Mouse (Mus musculus): ENCODE measurements around the gene Sik1.

Sik1 gene

GRCm38 (mm10) chr17:31876775-31877174, 21.2 kb upstream of the Sik1 start:
- in situ Hi-C loops (cut with MboI, MseI): loop anchor here (5.0 to 10.0 kb wide), 2 partner anchors 329 to 432 kb away; no protein-coding TSS in a partner anchor

GRCm38 (mm10) chr17:31875326-31875930, 19.8 kb upstream of the Sik1 start:
- in situ Hi-C loops (cut with MboI, MseI): loop anchor here (5.0 to 10.0 kb wide), 2 partner anchors 328 to 431 kb away; no protein-coding TSS in a partner anchor

GRCm38 (mm10) chr17:31874691-31875090, 19.1 kb upstream of the Sik1 start:
- in situ Hi-C loops (cut with MboI, MseI): loop anchor here (5.0 to 10.0 kb wide), 2 partner anchors 327 to 430 kb away; no protein-coding TSS in a partner anchor

DNA sequence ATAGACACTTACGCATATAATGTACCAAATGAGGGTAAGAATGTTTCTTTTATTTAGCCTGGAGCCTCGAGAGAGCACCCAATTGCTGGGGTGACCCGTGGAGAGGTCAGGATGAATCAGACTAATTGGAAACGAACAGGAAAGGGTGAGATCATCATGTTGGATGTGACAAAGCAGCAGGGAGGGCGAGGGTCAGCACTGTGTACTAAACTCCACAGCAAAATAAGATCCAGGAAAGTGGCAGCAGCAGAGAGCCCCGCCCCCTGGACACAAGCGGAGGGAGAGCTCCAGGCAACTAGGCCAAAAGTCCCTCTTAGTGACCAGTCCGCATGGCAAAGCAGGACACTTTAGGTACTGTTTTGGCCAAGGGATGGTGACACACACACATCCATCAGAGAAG, 18.4 kb upstream of the Sik1 start:
- in situ Hi-C loops (cut with MboI, MseI): loop anchor here (10.0 kb wide), 1 partner anchor 429 kb away; no protein-coding TSS in a partner anchor

- in situ Hi-C loops (cut with MboI, MseI): loop anchor here (10.0 kb wide), 1 partner anchor 429 kb away; no protein-coding TSS in a partner anchor
Measured at GRCm38 (mm10) chr17:31873185-31873870, 17.7 kb upstream of the Sik1 start.

DNA sequence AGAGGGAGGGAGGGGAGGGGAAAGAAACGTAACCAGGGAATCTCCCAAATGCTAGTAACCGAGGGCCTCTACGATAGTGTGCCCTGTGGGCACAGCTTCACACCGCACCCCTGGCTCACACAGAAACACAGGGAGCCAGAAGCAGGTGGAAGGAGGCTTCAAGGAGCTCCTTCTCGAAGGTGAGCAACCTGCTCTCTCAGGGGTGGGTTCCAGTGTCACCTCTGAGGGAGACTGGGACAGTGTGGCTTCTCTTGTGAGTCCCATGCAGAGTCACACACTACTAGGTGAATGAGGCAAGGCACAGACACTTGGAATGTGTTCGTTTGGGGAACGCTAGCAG, 17.2 kb upstream of the Sik1 start:
- in situ Hi-C loops (cut with MboI, MseI): loop anchor here (10.0 kb wide), 1 partner anchor 428 kb away; no protein-coding TSS in a partner anchor

DNA sequence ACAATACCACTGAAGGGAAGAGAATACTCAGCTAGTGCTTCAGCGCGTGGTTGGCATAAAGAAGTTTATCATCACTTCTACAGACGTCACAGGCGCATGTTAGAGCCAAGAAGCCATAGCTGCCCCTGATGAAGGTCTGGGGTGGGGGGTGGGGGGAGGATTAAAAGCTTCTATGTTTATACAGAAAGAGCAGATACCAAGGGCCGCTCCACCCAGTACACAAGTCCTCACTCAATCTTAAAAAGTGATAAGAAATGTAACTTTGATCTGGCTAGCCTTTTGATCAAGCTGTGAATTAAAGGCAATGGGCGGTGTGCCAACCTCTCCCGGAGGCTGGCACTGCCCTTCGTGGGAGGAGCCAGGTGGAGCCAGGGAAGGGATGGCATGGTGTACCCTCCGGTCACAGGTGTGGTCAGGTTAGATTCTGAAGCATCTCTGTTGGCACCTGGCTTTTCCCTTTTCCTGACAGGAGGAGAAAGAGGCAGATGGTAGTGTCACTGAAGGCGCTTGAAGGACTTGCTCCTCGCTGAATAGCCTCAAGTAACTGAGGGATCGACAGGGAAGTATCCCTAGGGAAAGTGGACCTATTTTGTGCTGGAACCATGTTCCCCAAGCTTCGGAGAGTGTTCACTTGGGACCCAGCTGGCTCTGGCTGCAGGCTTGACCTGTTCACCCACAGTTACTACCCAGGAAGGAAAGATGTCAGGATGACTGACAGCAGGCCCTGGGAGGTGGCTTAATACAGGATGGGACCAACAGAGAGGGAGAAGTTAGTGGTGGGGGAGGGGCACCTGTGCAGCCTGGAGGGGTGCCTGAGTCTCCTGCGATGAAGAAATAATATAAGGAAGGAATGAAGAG, 16.6 kb upstream of the Sik1 start:
- in situ Hi-C loops (cut with MboI, MseI): loop anchor here (10.0 kb wide), 1 partner anchor 427 kb away; no protein-coding TSS in a partner anchor

- in situ Hi-C loops (cut with MboI, MseI): loop anchor here (10.0 kb wide), 1 partner anchor 426 kb away; no protein-coding TSS in a partner anchor
Measured at GRCm38 (mm10) chr17:31870931-31871421, 15.4 kb upstream of the Sik1 start.

DNA sequence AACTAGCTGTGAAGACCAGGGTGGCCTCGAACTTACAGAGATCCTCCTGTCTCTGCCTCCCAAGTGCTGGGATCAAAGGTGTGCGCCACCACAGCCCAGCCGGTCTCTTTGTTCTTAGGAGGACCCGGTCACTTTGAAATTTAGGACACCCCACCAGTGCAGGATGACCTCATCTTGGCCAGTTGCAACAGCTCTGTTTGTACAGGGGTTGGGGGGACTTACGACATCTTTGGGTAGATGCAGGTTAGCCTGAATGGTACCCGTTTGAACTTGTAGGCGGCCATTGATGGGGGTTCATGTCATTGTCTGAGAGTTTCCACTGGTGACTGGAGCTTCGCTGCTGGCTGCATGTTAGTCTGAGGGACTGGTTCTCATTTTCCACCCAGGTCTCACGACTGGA, 14.8 kb upstream of the Sik1 start:
- in situ Hi-C loops (cut with MboI, MseI): loop anchor here (10.0 kb wide), 1 partner anchor 426 kb away; no protein-coding TSS in a partner anchor

- in situ Hi-C loops (cut with MboI, MseI): no loop called here
Measured at GRCm38 (mm10) chr17:31868076-31868475, 12.5 kb upstream of the Sik1 start.

- in situ Hi-C loops (cut with MboI, MseI): no loop called here
Measured at GRCm38 (mm10) chr17:31867061-31867460, 11.5 kb upstream of the Sik1 start.

DNA sequence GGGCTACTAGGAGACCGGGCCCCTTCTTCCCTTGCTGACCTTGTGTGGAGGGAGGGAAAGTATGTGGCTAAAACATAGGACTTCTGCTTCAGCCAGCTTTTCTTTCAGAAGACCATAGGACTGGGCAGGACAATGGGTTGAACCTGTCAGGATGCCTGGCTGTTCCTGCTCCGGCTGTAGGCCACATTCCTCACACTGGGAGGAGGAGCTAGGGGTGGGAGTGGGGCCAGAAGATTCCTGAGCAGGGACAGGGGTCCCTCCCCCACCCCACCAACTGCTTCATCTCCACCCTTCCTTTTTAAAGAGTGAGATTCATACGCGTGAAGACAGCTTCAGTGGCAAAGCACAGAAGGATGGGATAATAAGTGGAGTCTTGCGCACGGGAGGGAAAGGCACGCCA, 10.0 kb upstream of the Sik1 start:
- in situ Hi-C loops (cut with MboI, MseI): no loop called here

GRCm38 (mm10) chr17:31864666-31865450, 9.3 kb upstream of the Sik1 start:
- in situ Hi-C loops (cut with MboI, MseI): no loop called here

GRCm38 (mm10) chr17:31863151-31863815, 7.7 kb upstream of the Sik1 start:
- in situ Hi-C loops (cut with MboI, MseI): no loop called here

DNA sequence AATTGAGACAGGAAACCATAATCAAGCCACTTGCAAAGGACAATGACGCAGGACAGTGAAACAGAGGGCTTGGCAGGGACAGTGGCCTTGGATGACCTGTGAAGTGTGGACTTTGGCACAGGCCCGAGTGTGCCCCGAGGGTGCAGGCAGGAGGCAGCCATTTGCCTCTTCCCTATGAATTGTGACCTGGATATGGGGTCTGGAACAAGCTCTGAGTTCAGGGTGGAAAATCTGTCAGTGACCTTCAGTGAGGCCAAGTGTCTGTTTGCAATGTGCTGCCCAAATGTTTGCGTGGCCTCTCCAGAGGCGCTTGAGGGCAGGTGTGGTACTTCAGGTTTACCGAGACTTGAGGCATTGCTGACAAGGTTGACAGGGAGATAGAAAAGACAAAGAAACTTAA, 6.5 kb upstream of the Sik1 start:
- in situ Hi-C loops (cut with MboI, MseI): no loop called here

GRCm38 (mm10) chr17:31861661-31862060, 6.1 kb upstream of the Sik1 start:
- in situ Hi-C loops (cut with MboI, MseI): no loop called here

DNA sequence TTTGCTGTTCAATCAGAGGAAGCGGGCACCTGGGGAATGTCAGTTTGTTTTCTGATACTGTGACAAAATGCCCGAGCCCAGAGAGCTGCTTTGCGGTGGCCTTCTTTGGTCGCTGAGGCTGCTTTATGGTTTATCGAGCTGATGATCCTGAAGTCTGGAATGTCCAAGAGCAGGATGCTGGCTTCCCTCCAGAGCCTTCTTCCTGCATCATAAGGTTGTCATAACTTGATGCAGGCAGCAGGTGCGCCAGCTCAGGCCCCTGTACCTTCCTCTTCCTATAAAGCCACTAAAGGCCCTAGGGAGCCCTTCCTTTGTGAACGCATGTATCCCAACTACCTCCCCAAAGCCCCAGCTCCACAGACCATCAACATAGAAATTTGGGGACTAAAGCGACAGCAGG, 5.3 kb upstream of the Sik1 start:
- in situ Hi-C loops (cut with MboI, MseI): no loop called here

- in situ Hi-C loops (cut with MboI, MseI): no loop called here
Measured at GRCm38 (mm10) chr17:31859367-31859766, 3.8 kb upstream of the Sik1 start.

DNA sequence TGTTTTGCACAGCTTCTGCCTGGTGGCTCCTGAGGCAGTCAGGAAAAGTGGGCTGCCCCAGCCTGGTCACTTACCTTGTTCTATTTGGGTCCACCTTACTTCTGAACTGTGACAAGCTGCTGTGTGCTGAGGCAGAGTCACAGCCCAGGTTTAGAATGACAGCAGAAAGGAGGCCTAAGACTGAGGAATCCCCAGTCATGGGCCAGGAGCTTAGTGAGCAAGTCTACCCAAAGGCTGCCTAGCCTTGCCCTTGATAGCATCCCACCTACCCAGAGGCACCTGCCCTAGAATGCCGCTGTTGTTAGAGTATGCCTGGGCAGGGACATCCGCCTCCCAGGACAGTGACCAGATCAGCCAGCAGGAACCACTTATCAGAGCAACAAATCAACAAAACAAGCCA, 3.2 kb upstream of the Sik1 start:
- in situ Hi-C loops (cut with MboI, MseI): no loop called here

DNA sequence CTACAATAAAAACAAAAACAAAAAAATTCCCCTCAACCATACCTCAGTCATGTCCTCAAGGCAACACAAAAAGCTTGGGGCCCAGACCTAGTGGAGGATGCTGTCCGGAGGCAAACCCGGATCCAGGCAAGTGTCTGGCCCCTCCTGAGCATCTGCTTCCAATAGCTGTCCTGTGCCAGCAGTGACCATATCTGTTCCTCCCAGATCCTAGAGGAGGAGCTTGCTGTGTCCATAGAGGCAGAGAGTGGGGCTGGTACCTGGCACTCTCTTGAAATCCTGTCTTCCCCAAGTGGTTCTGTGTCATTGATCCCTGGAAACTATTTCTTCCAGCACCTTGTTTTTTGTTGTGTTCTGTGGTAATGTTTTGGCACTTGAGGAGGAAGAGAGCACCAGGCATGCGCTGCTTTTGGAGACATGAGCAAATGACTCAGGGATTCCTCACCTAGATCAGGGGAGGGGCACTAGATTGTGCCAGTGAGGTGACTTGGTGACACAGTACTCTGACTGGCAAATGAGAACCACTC, 2.4 kb upstream of the Sik1 start:
- in situ Hi-C loops (cut with MboI, MseI): no loop called here
